Mouse (Mus musculus) left cerebral cortex, adult 18-20 months (tissue): ENCODE measurements around the gene Ltf. TPM values are rescaled to one million over a fixed set of nuclear protein-coding genes. Genes with fewer than 3 reads are reported as not detected.

Experiments used
- DNase-seq, 2 experiments: peaks; one replicate each; pipeline ENCODE4 v3.0.0; 2021 to 2022; ENCODE audit warnings: low spot score in 2 of 2, mixed read lengths in 1 of 2
- total RNA-seq, 2 experiments: library from RNA; stranded (reverse); gene quantifications; 2 replicates each; pipeline ENCODE4 v1.2.3; 2021

Ltf gene
- total RNA-seq, 2 experiments from 2014 or later: 0.72 TPM; not detected in 1

- no peak for DNase-seq
Measured at GRCm38 (mm10) chr9:111086995-111087606, 68.0 kb downstream of the Ltf start.

- no peak for DNase-seq
Measured at GRCm38 (mm10) chr9:111087960-111088359, 68.9 kb downstream of the Ltf start.

- DNase-seq: no peak
Measured at GRCm38 (mm10) chr9:111088886-111089285, 69.8 kb downstream of the Ltf start.

Other genes starting within 250 kb of the Ltf start
- not detected for gene Prss42, start 221.1 kb upstream of the Ltf start, total RNA-seq
- not detected for gene Prss44, start 205.3 kb upstream of the Ltf start, total RNA-seq
- under 1 TPM in 1 of 2 experiments, not detected in 1; 0.28 TPM for gene Prss43, start 192.6 kb upstream of the Ltf start, total RNA-seq
- under 1 TPM; 0.47 to 0.60 TPM for gene Prss45, start 184.7 kb upstream of the Ltf start, total RNA-seq
- gene Prss46, start 174.8 kb upstream of the Ltf start, total RNA-seq: not detected
- gene Prss50, start 161.3 kb upstream of the Ltf start, total RNA-seq: 1 to 10 TPM; 1.1 to 2.1 TPM
- 10 to 100 TPM; 10.6 to 14.2 TPM for gene Als2cl, start 139.4 kb upstream of the Ltf start, total RNA-seq
- gene Tmie, start 139.2 kb upstream of the Ltf start, total RNA-seq: 1 to 10 TPM; 3.2 to 4.3 TPM
- not detected for gene Fam240a, start 102.4 kb upstream of the Ltf start, total RNA-seq
- gene Tdgf1, start 73.1 kb upstream of the Ltf start, total RNA-seq: under 1 TPM; 0.26 to 0.52 TPM
- gene Lrrc2, start 67.7 kb upstream of the Ltf start, total RNA-seq: 1 to 10 TPM in 1 of 2 experiments, under 1 TPM in 1; 0.88 to 1.2 TPM
- under 1 TPM; 0.37 to 0.79 TPM for gene Rtp3, start 28.7 kb upstream of the Ltf start, total RNA-seq
- gene Ccrl2, start 38.2 kb downstream of the Ltf start, total RNA-seq: 1 to 10 TPM in 1 of 2 experiments, under 1 TPM in 1; 0.82 to 1.2 TPM
- 10 to 100 TPM; 43.9 to 48.6 TPM for gene Lrrfip2, start 98.3 kb downstream of the Ltf start, total RNA-seq